Mouse (Mus musculus) midbrain, embryonic 16.5 days (tissue): ENCODE data around the gene Chst13. TPM values are rescaled to one million over a fixed set of nuclear protein-coding genes. Genes with fewer than 3 reads are reported as not detected.

ENCODE experiments used
- ATAC-seq: fragments of 200-750 bp; cut with Nextera tagmentation; 2 replicates; pipeline ENCODE4 v1.8.0; 2017; ENCODE audit warnings: moderate TSS enrichment
- H3K27ac ChIP-seq: fragments of 300-500 bp; sonication (generic); 2 replicates; pipeline ENCODE4 v1.5.1; 2014; ENCODE audit warnings: mild to moderate bottlenecking, low read length, mixed read lengths
- H3K27me3 ChIP-seq: fragments of 300-500 bp; sonication (generic); 2 replicates; pipeline ENCODE4 v1.6.1; 2014; ENCODE audit warnings: low read depth, low read length, mixed read lengths; ENCODE audit not compliant: control insufficient read depth, insufficient read depth
- H3K36me3 ChIP-seq: fragments of 300-500 bp; sonication (generic); 2 replicates; pipeline ENCODE4 v1.6.1; 2014; ENCODE audit warnings: mild to moderate bottlenecking, low read length, moderate library complexity, mixed read lengths; ENCODE audit not compliant: control insufficient read depth, insufficient read depth
- H3K4me1 ChIP-seq: fragments of 300-500 bp; sonication (generic); 2 replicates; pipeline ENCODE4 v1.6.1; 2014; ENCODE audit warnings: mild to moderate bottlenecking, low read length, mixed read lengths; ENCODE audit not compliant: control insufficient read depth, insufficient read depth
- H3K4me2 ChIP-seq: fragments of 300-500 bp; sonication (generic); 2 replicates; pipeline ENCODE4 v1.6.1; 2014; ENCODE audit warnings: mild to moderate bottlenecking, low read length, mixed read lengths
- H3K4me3 ChIP-seq: fragments of 300-500 bp; sonication (generic); 2 replicates; pipeline ENCODE4 v1.5.1; 2014; ENCODE audit warnings: low read depth, mild to moderate bottlenecking, low read length, moderate library complexity, mixed read lengths
- H3K9ac ChIP-seq: fragments of 300-500 bp; sonication (generic); 2 replicates; pipeline ENCODE4 v1.6.1; 2014; ENCODE audit warnings: low read depth, low read length, mixed read lengths
- H3K9me3 ChIP-seq: fragments of 300-500 bp; sonication (generic); replicated peaks from 2 replicates; pipeline ENCODE4 v1.6.1; 2014; ENCODE audit warnings: mild to moderate bottlenecking, low read length, mixed read lengths; ENCODE audit not compliant: control insufficient read depth, poor library complexity, severe bottlenecking
- WGBS: fragments of 180-500 bp; shearing (Covaris S2); extraction: QIAGEN DNeasy Blood & Tissue Kit; methylation state at CpG from one replicate; pipeline ENCODE4 v1.1.7; 2014; 5-methylcytosine and 5-hydroxymethylcytosine counted together
- polyA plus RNA-seq: library from polyadenylated mRNA; unstranded; fragments of >200 nt; fragmentation: Nextera tagmentation; extraction: Ambion mirVana; gene quantifications from 2 replicates; pipeline ENCODE4 v1.2.1, GENCODE M21; 2015

The Chst13 gene
- polyA plus RNA-seq, result 0.11 TPM in 1 of 2 replicates, not detected in the other

DNA sequence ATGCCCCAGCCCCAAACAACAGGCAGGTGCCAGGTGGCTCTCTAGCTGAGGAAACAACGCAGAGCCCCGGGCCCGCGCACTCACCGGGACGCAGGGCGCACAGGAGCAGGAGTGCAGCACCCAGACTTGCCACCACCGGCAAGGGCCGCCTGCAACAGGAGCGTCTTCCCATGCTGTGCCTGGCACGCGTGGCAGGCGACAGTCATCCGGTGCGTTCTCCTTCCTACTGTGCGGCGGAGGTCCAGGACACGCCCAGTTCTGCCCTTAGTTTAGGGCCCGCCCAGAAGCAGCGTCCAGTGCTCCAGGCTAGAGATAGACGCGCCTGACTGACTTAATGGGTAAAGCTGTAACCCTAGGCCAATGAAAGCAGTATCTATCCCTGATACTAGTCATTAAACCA is at the start of gene Chst13:
TSS of gene Chst13 (minus strand) at position 195 of the 400 bp plus-strand sequence.
- ATAC-seq, result no peak
- Histone ChIP-seq H3K4me2 (peak within 1 kb of the TSS; percentile 37), H3K4me3 (no peak within 1 kb of the TSS), H3K4me1 (peaks cover 3% of the 10 kb centered on the region; the same call in 1 of the 2 replicates), H3K36me3 (no peaks in the 10 kb centered on the region), H3K9ac (no peak within 1 kb of the TSS), H3K27ac (no peak within 1 kb of the TSS), H3K27me3 (no peaks in the 10 kb centered on the region), H3K9me3 (no peaks in the 10 kb centered on the region)
- 7% methylated on average over 22 of the region's 22 CpGs for WGBS

DNA sequence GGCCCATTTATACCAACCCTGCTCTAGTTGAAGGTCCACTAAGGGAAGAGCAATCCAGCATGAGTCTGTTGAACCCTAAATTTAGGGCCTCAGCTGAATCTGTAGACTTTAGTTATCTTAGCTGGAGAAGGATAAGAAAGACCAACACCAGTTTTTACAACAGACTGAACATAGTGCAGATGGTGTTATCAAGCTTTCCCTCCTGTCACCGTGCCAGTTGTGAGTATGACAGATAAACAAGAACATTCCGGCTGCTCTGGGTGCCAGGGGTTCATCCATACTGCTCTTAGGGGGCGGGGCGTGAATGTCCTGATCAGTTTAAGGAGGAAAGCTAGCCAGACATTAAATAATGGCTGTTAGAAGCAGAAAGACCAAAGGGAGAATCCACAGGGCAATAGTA is 49.7 kb upstream of the Chst13 start:
- ATAC-seq, result no peak
- Histone ChIP-seq H3K9me3 (no peaks in the 10 kb centered on the region), H3K4me1 (peaks cover 21% of the 10 kb centered on the region), H3K9ac (no peak overlapping the region), H3K27me3 (no peaks in the 10 kb centered on the region), H3K27ac (no peak overlapping the region), H3K4me3 (no peak overlapping the region), H3K4me2 (no peak overlapping the region), H3K36me3 (peaks cover 34% of the 10 kb centered on the region)
- WGBS, result 96% methylated on average over 4 of the region's 4 CpGs

DNA sequence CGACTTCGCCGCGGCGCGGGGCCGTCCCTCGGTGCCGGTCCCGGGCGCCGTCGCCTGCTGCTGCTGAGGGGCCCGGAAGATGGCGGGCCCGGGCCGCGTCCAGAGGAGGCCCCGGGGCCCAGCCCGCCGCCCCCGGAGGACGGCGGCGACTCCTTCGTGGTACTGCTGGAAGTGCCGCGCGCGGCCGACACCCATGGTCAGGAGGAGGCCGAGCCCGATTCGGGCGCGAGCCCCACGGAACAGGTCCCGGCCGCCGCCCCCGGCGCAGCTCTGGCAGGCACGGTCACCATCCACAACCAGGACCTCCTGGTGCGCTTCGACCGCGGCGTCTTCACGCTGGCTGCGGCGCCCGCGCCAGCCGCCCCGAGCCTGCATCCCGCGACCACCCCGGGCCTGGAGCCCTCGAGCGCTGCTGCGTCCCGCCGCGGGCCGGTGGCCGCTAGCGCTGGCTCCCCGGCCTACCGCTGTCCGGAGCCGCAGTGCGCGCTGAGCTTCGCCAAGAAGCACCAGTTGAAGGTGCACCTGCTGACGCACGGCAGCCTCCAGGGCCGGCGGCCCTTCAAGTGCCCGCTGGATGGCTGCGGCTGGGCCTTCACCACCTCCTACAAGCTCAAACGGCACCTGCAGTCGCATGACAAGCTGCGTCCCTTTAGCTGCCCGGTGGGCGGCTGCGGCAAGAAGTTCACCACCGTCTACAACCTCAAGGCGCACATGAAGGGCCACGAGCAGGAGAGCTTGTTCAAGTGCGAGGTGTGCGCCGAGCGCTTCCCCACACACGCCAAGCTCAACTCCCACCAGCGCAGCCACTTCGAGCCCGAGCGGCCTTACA is 45.0 kb upstream of the Chst13 start:
- H3K27ac ChIP-seq, result peak overlapping the region; percentile 91
- H3K4me3 ChIP-seq, result peak overlapping the region; percentile 97
- under 1% methylated on average over 82 of the region's 98 CpGs for WGBS
- peak; percentile 87 for ATAC-seq
- H3K9ac ChIP-seq, result peak overlapping the region; percentile 90
- H3K36me3 ChIP-seq, result peaks cover 10% of the 10 kb centered on the region
- H3K4me1 ChIP-seq, result peaks cover 21% of the 10 kb centered on the region
- H3K9me3 ChIP-seq, result no peaks in the 10 kb centered on the region
- peak overlapping the region; percentile 99 for H3K4me2 ChIP-seq
- H3K27me3 ChIP-seq, result no peaks in the 10 kb centered on the region

DNA sequence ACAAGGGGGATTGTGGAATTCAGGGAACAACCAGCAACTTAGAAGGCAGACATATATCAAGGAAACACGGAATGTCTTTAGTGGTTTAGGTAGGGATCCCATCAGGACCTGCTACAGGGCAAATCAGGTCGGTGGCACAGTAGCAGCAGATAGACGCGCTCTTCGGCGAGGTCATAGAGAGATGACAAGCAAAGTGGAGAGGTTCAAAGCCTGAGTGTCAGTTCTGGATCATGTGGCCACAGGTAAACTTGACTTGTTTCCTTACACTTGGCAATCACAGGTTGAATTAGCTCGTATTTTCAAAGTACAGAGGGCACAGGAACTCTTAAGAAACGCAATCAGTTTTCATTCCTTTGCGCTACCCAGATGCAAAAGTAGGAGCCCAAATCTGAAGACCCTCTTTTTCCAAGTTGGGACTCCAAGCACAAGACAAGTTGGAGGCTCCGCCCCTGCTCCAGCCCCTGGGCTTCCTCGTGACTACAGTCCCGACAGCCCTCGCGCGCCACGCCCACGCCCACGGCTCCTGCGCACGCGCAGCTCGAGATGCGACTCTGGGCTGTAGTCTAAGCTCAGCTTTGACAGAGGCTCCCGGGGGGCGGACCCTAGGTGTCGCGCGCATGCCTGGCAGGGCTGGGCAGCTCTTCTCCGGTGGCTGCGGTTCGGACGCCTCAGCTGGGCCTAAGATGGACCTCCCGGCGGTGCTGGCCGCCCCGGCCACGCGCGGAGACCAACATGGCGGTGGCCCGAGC is 44.2 kb upstream of the Chst13 start, which contains the start of gene Zxdc:
TSS of gene Zxdc (plus strand) at position 517 of the 749 bp plus-strand sequence.
- peak; percentile 98 for ATAC-seq
- H3K4me2 ChIP-seq, result peak within 1 kb of the TSS; percentile 99
- peak within 1 kb of the TSS; percentile 91 for H3K27ac ChIP-seq
- no peaks in the 10 kb centered on the region for H3K27me3 ChIP-seq
- H3K36me3 ChIP-seq, result peaks cover 3% of the 10 kb centered on the region; the same call in 1 of the 2 replicates
- 5% methylated on average over 41 of the region's 41 CpGs for WGBS
- H3K4me1 ChIP-seq, result peaks cover 21% of the 10 kb centered on the region
- H3K9me3 ChIP-seq, result no peaks in the 10 kb centered on the region
- peak within 1 kb of the TSS; percentile 90 for H3K9ac ChIP-seq
- H3K4me3 ChIP-seq, result peak within 1 kb of the TSS; percentile 97

DNA sequence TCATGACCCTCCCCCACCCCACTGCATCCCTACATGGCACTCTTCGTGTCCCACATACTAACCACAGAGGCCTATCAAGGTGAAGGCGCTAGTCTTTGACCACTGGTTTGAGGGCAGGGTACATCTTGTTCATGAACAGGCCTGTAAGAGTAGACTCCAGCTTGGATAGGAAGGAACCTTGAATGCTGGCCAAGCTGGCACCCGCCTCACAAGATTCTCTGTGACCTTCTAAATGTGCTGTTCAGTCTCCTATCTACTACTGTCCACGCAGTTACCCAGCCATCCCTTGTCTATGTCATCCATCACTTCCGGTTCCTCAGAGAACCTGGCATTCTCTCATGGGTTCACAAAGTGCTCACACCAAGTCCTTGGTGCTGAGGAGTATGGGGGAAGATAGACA is 38.3 kb upstream of the Chst13 start:
- Histone ChIP-seq H3K9me3 (no peaks in the 10 kb centered on the region), H3K27ac (no peak overlapping the region), H3K4me3 (no peak overlapping the region), H3K36me3 (no peaks in the 10 kb centered on the region), H3K9ac (no peak overlapping the region), H3K27me3 (no peaks in the 10 kb centered on the region), H3K4me1 (no peaks in the 10 kb centered on the region; the same call in 1 of the 2 replicates), H3K4me2 (no peak overlapping the region)
- 89% methylated on average over 5 of the region's 5 CpGs for WGBS
- ATAC-seq, result no peak

DNA sequence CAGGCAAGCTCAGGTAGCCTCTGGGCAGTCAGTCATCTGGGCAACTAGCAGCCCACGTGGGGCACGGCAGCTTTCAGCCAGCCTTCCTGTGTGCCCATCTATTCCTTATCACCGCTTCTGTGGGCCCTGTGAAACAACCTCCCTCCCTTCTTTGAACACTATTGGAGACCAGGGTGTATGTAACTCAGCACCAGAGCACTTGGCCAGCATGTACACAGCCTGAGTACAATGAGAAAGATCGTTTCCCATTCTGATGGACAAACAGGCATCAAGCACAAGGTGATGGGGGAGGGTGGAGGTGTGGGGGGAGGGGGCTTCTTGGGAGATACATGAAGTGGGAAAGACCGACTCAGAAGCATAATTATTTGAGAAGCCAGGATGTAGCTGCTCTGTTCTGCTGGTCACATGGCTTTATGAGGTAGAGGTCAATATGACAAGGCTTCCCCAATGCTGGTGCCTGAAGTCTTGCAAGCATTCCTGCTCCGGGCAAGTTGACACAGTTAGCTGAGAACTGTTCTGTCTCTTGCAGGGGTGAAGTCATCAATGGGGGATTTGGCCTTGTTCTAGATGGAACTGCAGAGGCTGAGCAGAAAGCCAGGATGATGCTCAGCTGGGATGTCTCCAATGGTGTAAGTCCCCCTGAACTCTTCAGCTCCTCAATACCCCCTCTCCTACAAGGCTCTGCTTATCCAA is 36.1 kb upstream of the Chst13 start:
- no peak overlapping the region for H3K9ac ChIP-seq
- H3K9me3 ChIP-seq, result no peaks in the 10 kb centered on the region
- no peak overlapping the region for H3K27ac ChIP-seq
- ATAC-seq, result no peak
- no peak overlapping the region for H3K4me2 ChIP-seq
- H3K36me3 ChIP-seq, result no peaks in the 10 kb centered on the region
- 92% methylated on average over 6 of the region's 6 CpGs for WGBS
- no peaks in the 10 kb centered on the region for H3K27me3 ChIP-seq
- H3K4me1 ChIP-seq, result no peaks in the 10 kb centered on the region; the same call in 1 of the 2 replicates
- no peak overlapping the region for H3K4me3 ChIP-seq

DNA sequence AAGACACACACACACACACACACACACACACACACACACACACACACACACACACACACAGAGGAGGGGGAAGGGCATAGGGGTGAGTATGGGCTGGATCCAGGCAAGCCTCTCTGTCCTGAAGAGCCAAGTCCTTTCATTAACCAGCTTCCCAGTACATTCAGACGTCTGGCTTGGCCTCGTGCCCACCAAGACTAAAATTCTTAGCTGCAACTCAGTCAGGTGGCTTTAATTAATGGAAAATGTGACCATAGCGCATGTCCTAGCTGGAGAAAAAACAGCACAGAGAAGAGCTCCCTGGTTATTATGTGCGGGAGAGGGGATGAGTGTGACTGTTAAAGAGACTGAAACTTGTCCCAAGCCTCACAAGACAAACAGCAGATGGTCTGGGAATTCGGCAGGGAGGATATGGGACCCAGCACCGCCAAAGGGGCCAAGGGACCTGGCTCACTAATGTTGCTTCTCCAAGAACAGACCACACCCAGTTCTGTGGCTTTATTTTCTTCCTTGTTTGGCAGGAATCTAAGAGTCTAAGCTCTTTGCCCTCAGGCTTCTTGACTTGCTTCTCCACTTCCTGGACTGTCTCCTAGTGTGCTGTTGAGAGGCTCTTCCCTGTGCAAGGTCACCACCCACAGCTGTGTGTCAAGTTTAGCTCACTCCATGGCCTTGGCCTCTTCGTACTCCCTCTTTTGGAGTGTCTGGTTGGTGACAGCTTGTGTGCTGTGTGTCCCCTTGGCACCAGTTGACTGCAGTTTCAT is 35.2 kb upstream of the Chst13 start:
- H3K27ac ChIP-seq, result no peak overlapping the region
- H3K36me3 ChIP-seq, result no peaks in the 10 kb centered on the region
- ATAC-seq, result peak; percentile 68
- no peak overlapping the region for H3K4me3 ChIP-seq
- H3K9ac ChIP-seq, result no peak overlapping the region
- no peaks in the 10 kb centered on the region for H3K9me3 ChIP-seq
- 52% methylated on average over 7 of the region's 7 CpGs for WGBS
- H3K4me2 ChIP-seq, result no peak overlapping the region
- no peaks in the 10 kb centered on the region; the same call in 1 of the 2 replicates for H3K4me1 ChIP-seq
- no peaks in the 10 kb centered on the region for H3K27me3 ChIP-seq

DNA sequence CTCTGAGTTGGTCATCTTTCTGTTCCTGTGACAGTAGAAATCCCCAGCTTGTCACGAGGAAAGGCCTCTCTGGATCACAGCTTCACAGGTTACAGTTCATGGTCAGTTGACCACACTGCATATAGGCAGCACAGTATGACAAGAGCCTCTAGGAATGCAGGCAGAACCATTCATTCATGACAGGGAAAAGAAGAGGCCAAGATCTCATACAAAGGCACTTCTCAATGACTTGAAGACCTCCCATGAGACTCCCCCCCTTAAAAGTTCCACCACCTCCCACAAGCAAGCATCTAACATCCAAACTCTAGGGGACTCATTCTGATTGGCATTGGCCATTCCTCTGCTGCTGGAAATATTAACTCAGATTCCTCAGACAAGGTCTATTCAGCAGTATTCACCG is 34.5 kb upstream of the Chst13 start:
- Histone ChIP-seq H3K27ac (no peak overlapping the region), H3K4me3 (no peak overlapping the region), H3K36me3 (no peaks in the 10 kb centered on the region), H3K4me1 (no peaks in the 10 kb centered on the region; the same call in 1 of the 2 replicates), H3K27me3 (no peaks in the 10 kb centered on the region), H3K9me3 (no peaks in the 10 kb centered on the region), H3K4me2 (no peak overlapping the region), H3K9ac (no peak overlapping the region)
- no peak for ATAC-seq
- WGBS, result 67% methylated on average over 2 of the region's 2 CpGs
